Mouse (Mus musculus): ENCODE measurements around the gene Hoxc5. TPM values are rescaled to one million over a fixed set of nuclear protein-coding genes. Genes with fewer than 3 reads are reported as not detected.
A peak's percentile ranks its signal among the peaks of the same experiment; 100 is the strongest.

The Hoxc5 gene
- total and polyA plus RNA-seq, 2 experiments from 2014 or later: 5.4 to 6.4 TPM

DNA sequence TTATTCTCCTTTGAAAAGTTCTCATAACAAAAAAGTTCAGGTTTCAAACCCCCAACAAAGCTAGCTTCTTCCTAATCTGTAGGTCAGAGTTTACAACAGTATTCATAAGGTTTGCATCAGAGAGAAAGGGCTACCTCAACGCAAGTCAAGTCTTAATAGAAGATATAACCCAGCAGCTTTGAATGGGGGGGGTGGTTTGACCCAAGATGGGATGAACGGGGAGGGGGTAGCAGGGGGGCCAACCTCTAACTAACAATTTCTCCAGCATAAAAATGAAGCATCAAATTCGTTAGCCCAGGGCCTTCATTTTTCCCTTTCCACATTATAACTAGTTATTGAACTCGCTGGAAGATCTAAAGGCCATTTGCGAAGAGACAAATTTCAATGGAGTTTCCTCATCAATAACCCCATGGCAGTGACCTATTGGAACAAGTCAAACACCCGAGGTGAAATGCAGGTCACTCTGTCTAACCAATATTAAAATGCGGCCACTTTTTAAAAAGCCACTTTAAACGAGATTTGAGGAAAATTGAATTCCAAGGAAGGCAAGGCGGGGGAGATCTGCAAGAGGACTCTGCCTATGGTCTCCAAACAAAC is 61.8 kb downstream of the Hoxc5 start:
- Histone ChIP-seq H3K27ac (no peak overlapping the region), H3K4me1 (ENCODE audit: insufficient read depth, low read length) (no peaks in the 10 kb centered on the region), H3K36me3 (ENCODE audit: insufficient read depth, low read length) (no peaks in the 10 kb centered on the region), H3K27me3 (ENCODE audit: insufficient read depth, low read length) (peaks cover 85% of the 10 kb centered on the region), H3K4me3 (ENCODE audit: low read length) (no peak overlapping the region), H3K9ac (replicated peaks; ENCODE audit: low read length) (no peak overlapping the region), H3K9me3 (ENCODE audit: low read length) (no peaks in the 10 kb centered on the region), H3K4me2 (ENCODE audit: low read depth, low read length) (no peak overlapping the region)
- 15% methylated on average over 9 of the region's 9 CpGs for WGBS
- ATAC-seq (no peak), DNase-seq (ENCODE audit: low spot score) (no peak)
- no peak for TF ChIP-seq CTCF (IDR thresholded peaks at IDR 0.05; ENCODE audit: low read depth)

DNA sequence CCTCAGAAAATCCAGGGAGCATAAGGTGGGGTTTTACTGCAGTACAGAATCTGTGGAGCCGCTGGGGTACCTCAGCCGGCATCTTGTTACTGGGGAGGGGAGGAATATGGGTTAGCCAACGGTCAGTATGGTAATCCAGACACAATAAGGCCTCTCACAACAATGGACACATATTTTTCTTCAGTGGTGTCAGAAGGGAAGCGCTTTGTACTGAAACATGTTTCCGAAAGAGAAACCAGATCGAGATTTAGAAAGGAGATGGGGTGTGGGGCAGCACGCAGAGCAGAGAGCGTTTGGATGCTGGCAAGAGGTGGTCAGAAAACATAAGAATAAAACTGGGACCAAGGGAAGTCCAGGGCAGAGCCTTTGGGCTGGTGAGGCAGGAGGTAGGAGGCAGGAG is 62.9 kb downstream of the Hoxc5 start:
- WGBS: 6% methylated on average over 8 of the region's 8 CpGs
- H3K4me2 ChIP-seq (ENCODE audit: low read depth, low read length): peak overlapping the region; percentile 29; the same call in 1 of the 2 replicates
- no peak overlapping the region for H3K4me3 ChIP-seq (ENCODE audit: low read length)
- no peaks in the 10 kb centered on the region for H3K9me3 ChIP-seq (ENCODE audit: low read length)
- H3K4me1 ChIP-seq (ENCODE audit: insufficient read depth, low read length): no peaks in the 10 kb centered on the region
- DNase-seq (ENCODE audit: low spot score): no peak
- peak overlapping the region; percentile 11; the same call in 1 of the 2 replicates for H3K27ac ChIP-seq
- no peak for ATAC-seq
- H3K9ac ChIP-seq (replicated peaks; ENCODE audit: low read length): no peak overlapping the region; the same call in 1 of the 2 replicates
- peaks cover 84% of the 10 kb centered on the region for H3K27me3 ChIP-seq (ENCODE audit: insufficient read depth, low read length)
- no peak for TF ChIP-seq CTCF (IDR thresholded peaks at IDR 0.05; ENCODE audit: low read depth)
- no peaks in the 10 kb centered on the region for H3K36me3 ChIP-seq (ENCODE audit: insufficient read depth, low read length)

GRCm38 (mm10) chr15:103032167-103032566 is 64.9 kb downstream of the Hoxc5 start:
- no peak overlapping the region for H3K4me2 ChIP-seq (ENCODE audit: low read depth, low read length)
- WGBS: no CpG with 5 or more reads among the region's 3 CpGs
- H3K9me3 ChIP-seq (ENCODE audit: low read length): no peaks in the 10 kb centered on the region
- H3K4me1 ChIP-seq (ENCODE audit: insufficient read depth, low read length): no peaks in the 10 kb centered on the region
- TF ChIP-seq CTCF (IDR thresholded peaks at IDR 0.05; ENCODE audit: low read depth): no peak
- H3K27me3 ChIP-seq (ENCODE audit: insufficient read depth, low read length): peaks cover 74% of the 10 kb centered on the region
- no peak overlapping the region for H3K4me3 ChIP-seq (ENCODE audit: low read length)
- H3K27ac ChIP-seq: no peak overlapping the region
- no peak for ATAC-seq
- no peaks in the 10 kb centered on the region for H3K36me3 ChIP-seq (ENCODE audit: insufficient read depth, low read length)
- DNase-seq (ENCODE audit: low spot score): no peak
- no peak overlapping the region for H3K9ac ChIP-seq (replicated peaks; ENCODE audit: low read length)

DNA sequence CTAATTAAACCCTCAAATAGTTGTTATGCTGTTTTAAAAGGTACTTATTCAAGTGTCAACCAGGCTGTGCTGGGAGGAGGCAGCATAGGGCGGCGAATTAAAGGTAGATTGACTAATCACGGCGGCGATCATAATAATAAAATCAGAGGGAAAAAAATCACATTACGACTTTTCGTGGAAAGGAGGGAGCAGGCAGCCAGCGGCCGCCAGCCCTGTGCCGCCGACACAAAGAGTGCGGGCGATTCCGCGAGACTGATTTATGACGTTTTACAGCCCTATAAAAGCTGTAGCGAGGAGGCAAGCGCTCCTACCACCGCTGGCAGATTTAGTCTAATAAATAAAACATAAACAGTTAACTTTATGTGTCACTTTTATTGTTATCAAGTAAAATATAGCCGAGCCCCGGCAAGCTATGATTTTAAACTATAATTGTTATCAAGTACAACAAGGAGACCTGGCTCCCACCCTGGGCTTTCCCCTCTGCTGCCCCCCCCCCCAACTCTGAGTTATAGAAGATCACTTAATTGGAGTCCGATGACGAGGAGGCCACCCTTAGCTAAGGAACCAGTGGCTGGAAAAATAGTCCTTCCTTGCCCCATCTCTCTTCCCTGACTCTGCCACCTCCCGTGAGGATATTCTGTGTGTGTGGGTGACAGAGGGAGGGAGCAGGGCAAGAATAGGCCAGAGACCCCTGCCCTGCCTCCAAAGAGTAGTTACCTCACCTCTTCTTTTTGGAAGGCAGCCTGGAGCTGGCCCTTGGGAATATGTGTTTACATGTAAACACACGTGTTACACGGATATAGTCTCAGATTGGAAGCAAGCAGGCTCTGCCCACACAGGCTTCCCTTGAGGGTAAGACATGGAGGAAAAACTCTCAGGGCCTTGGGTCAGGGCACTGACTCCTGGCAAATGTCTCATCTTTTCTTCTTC is 65.7 kb downstream of the Hoxc5 start:
- H3K9ac ChIP-seq (replicated peaks; ENCODE audit: low read length): no peak overlapping the region
- TF ChIP-seq CTCF (IDR thresholded peaks at IDR 0.05; ENCODE audit: low read depth): no peak

DNA sequence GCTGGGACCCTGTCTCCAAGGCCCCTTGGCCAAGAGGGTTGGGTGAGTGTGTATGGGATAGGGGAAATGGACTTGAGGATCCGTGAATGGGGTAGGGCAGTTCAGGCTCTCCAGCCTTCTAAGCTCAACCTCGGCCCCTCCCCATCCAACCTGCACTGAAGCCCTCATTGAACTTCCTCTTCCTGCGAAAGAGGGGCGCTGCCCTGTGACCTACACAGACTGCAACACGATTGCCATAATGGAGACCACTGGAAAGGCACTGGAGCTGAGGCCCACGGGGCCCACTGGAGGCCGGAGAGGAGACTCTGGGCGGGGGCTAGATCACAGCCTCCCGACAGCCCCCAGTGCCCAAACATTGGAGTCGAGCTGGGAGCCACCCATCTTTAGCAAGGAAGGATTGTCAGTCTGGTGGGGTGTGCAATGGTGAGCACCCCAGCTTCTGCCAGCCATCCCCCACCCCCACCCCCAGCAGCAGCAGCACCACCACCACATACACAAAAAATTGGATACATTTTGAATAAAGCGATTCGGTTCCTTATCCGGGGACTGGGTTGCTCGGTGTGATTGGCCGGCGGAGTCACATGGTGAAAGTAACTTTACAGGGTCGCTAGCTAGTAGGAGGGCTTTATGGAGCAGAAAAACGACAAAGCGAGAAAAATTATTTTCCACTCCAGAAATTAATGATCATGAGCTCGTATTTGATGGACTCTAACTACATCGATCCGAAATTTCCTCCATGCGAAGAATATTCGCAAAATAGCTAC is 67.0 kb downstream of the Hoxc5 start:
- H3K36me3 ChIP-seq (ENCODE audit: insufficient read depth, low read length): no peaks in the 10 kb centered on the region
- peaks cover 74% of the 10 kb centered on the region for H3K27me3 ChIP-seq (ENCODE audit: insufficient read depth, low read length)
- H3K9me3 ChIP-seq (ENCODE audit: low read length): no peaks in the 10 kb centered on the region
- H3K9ac ChIP-seq (replicated peaks; ENCODE audit: low read length): peak overlapping the region; percentile 44; the same call in 1 of the 2 replicates
- peak overlapping the region; percentile 66 for H3K27ac ChIP-seq
- ATAC-seq (peak; percentile 67; the same call in 1 of the 2 replicates), DNase-seq (ENCODE audit: low spot score) (peak; percentile 67)
- TF ChIP-seq CTCF (IDR thresholded peaks at IDR 0.05; ENCODE audit: low read depth): no peak
- no peaks in the 10 kb centered on the region for H3K4me1 ChIP-seq (ENCODE audit: insufficient read depth, low read length)
- under 1% methylated on average over 24 of the region's 24 CpGs for WGBS
- peak overlapping the region; percentile 42 for H3K4me3 ChIP-seq (ENCODE audit: low read length)
- H3K4me2 ChIP-seq (ENCODE audit: low read depth, low read length): peak overlapping the region; percentile 51

More for the DNA sequence above, 65.7 kb downstream of the Hoxc5 start:
- DNase-seq (ENCODE audit: low spot score): peak; percentile 46
- peaks cover 74% of the 10 kb centered on the region for H3K27me3 ChIP-seq (ENCODE audit: insufficient read depth, low read length)
- WGBS: 1% methylated on average over 26 of the region's 26 CpGs
- H3K9me3 ChIP-seq (ENCODE audit: low read length): no peaks in the 10 kb centered on the region
- H3K36me3 ChIP-seq (ENCODE audit: insufficient read depth, low read length): no peaks in the 10 kb centered on the region
- no peak overlapping the region for H3K4me3 ChIP-seq (ENCODE audit: low read length)
- H3K27ac ChIP-seq: no peak overlapping the region
- H3K4me2 ChIP-seq (ENCODE audit: low read depth, low read length): peak overlapping the region; percentile 0; the same call in 1 of the 2 replicates
- no peaks in the 10 kb centered on the region for H3K4me1 ChIP-seq (ENCODE audit: insufficient read depth, low read length)
- ATAC-seq: no peak

DNA sequence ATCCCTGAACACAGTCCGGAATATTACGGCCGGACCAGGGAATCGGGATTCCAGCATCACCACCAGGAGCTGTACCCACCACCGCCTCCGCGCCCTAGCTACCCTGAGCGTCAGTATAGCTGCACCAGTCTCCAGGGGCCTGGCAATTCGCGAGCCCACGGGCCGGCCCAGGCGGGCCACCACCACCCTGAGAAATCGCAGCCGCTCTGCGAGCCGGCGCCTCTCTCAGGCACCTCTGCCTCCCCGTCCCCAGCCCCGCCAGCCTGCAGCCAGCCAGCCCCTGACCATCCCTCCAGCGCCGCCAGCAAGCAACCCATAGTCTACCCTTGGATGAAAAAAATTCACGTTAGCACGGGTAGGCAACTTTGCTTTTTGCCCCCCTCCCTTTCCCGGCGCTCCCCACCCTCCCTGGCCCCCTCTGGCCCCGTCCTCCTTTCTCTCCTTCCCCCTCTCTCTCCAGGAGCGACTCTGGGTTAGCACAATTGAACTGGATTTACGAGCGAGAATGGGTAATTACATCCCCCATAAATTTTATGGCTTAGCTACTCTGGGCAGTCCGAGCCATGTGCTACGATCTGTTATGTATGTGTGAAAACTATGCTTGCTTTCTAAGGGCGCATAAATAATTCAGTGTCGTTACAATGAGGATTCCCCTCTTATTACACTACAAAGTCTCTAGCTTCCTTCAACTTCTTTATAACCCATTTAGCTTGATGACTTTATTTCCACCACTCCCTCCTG is 67.7 kb downstream of the Hoxc5 start:
- no peak for TF ChIP-seq CTCF (IDR thresholded peaks at IDR 0.05; ENCODE audit: low read depth)
- Histone ChIP-seq H3K36me3 (ENCODE audit: insufficient read depth, low read length) (no peaks in the 10 kb centered on the region), H3K4me1 (ENCODE audit: insufficient read depth, low read length) (no peaks in the 10 kb centered on the region), H3K4me3 (ENCODE audit: low read length) (peak overlapping the region; percentile 42), H3K9ac (replicated peaks; ENCODE audit: low read length) (peak overlapping the region; percentile 44), H3K9me3 (ENCODE audit: low read length) (no peaks in the 10 kb centered on the region), H3K27ac (peak overlapping the region; percentile 60), H3K4me2 (ENCODE audit: low read depth, low read length) (peak overlapping the region; percentile 51), H3K27me3 (ENCODE audit: insufficient read depth, low read length) (peaks cover 74% of the 10 kb centered on the region)
- peak; percentile 51; the same call in 1 of the 2 replicates for ATAC-seq
- WGBS: under 1% methylated on average over 33 of the region's 34 CpGs
- DNase-seq (ENCODE audit: low spot score): no peak

Measured in hindbrain, postnatal 0 days (tissue).